Mouse (Mus musculus) embryonic facial prominence, embryonic 12.5 days (tissue): ENCODE results near the gene Hs3st5. TPM values are rescaled to one million over a fixed set of nuclear protein-coding genes. Genes with fewer than 3 reads are reported as not detected.

Experiments used
- ATAC-seq: fragments of 200-750 bp; cut with Nextera tagmentation; 2 replicates; pipeline ENCODE4 v1.8.0; 2017; ENCODE audit not compliant: insufficient number of reproducible peaks, insufficient read depth, low FRiP score, low TSS enrichment
- H3K27ac ChIP-seq: fragments of 300-500 bp; sonication (generic); 2 replicates; pipeline ENCODE4 v1.5.1; 2016; ENCODE audit warnings: mild to moderate bottlenecking
- H3K27me3 ChIP-seq: fragments of 300-500 bp; sonication (generic); 2 replicates; pipeline ENCODE4 v1.6.1; 2016; ENCODE audit warnings: mild to moderate bottlenecking, moderate library complexity
- H3K36me3 ChIP-seq: fragments of 300-500 bp; sonication (generic); 2 replicates; pipeline ENCODE4 v1.6.1; 2016; ENCODE audit warnings: mild to moderate bottlenecking
- H3K4me1 ChIP-seq: fragments of 300-500 bp; sonication (generic); 2 replicates; pipeline ENCODE4 v1.6.1; 2016
- H3K4me2 ChIP-seq: fragments of 300-500 bp; sonication (generic); replicated peaks from 2 replicates; pipeline ENCODE4 v1.6.1; 2016; ENCODE audit warnings: mild to moderate bottlenecking, moderate library complexity
- H3K4me3 ChIP-seq: fragments of 300-500 bp; sonication (generic); 2 replicates; pipeline ENCODE4 v1.5.1; 2016; ENCODE audit warnings: mild to moderate bottlenecking
- H3K9ac ChIP-seq: fragments of 300-500 bp; sonication (generic); 2 replicates; pipeline ENCODE4 v1.6.1; 2016; ENCODE audit warnings: mild to moderate bottlenecking, moderate library complexity
- H3K9me3 ChIP-seq: fragments of 300-500 bp; sonication (generic); 2 replicates; pipeline ENCODE4 v1.6.1; 2016; ENCODE audit warnings: mild to moderate bottlenecking, moderate library complexity
- WGBS: fragments of 180-500 bp; shearing (Covaris S2); methylation state at CpG from one replicate; pipeline ENCODE4 v1.1.7; 2016; 5-methylcytosine and 5-hydroxymethylcytosine counted together
- polyA plus RNA-seq: library from polyadenylated mRNA; unstranded; fragments of >200 nt; fragmentation: Nextera tagmentation; extraction: Ambion mirVana; gene quantifications from 2 replicates; pipeline ENCODE4 v1.2.1, GENCODE M21; 2016

Gene Hs3st5
- polyA plus RNA-seq, 1 experiment from 2014 or later = 7.2 TPM

GRCm38 (mm10) chr10:36750021-36750420 lies 243.4 kb downstream of the Hs3st5 start:
- 71% methylated on average over 1 of the region's 1 CpGs for WGBS

GRCm38 (mm10) chr10:36754471-36754870 lies 247.9 kb downstream of the Hs3st5 start:
- Histone ChIP-seq H3K27ac (no peak overlapping the region), H3K9me3 (no peaks in the 10 kb centered on the region), H3K4me3 (no peak overlapping the region), H3K4me2 (no peak overlapping the region), H3K36me3 (no peaks in the 10 kb centered on the region), H3K9ac (no peak overlapping the region), H3K4me1 (no peaks in the 10 kb centered on the region), H3K27me3 (no peaks in the 10 kb centered on the region)
- 48% methylated on average over 1 of the region's 1 CpGs for WGBS
- no peak for ATAC-seq

More at GRCm38 (mm10) chr10:36750021-36750420, 243.4 kb downstream of the Hs3st5 start:
- Histone ChIP-seq H3K36me3 (no peaks in the 10 kb centered on the region), H3K4me3 (no peak overlapping the region), H3K27ac (no peak overlapping the region), H3K9ac (no peak overlapping the region), H3K4me2 (no peak overlapping the region), H3K9me3 (no peaks in the 10 kb centered on the region), H3K4me1 (no peaks in the 10 kb centered on the region), H3K27me3 (no peaks in the 10 kb centered on the region)
- no peak for ATAC-seq

- Histone ChIP-seq H3K9ac (no peak overlapping the region), H3K27me3 (no peaks in the 10 kb centered on the region), H3K4me1 (no peaks in the 10 kb centered on the region), H3K36me3 (no peaks in the 10 kb centered on the region), H3K9me3 (no peaks in the 10 kb centered on the region), H3K4me3 (no peak overlapping the region), H3K27ac (no peak overlapping the region), H3K4me2 (no peak overlapping the region)
- no peak for ATAC-seq
These were observed 267.0 kb downstream of the Hs3st5 start for GRCm38 (mm10) chr10:36773595-36773994.

GRCm38 (mm10) chr10:36774898-36775297 lies 268.3 kb downstream of the Hs3st5 start:
- no peaks in the 10 kb centered on the region for H3K27me3 ChIP-seq
- WGBS = 79% methylated on average over 6 of the region's 6 CpGs
- H3K9ac ChIP-seq = no peak overlapping the region
- H3K9me3 ChIP-seq = no peaks in the 10 kb centered on the region
- H3K4me1 ChIP-seq = no peaks in the 10 kb centered on the region
- H3K4me3 ChIP-seq = no peak overlapping the region
- no peaks in the 10 kb centered on the region for H3K36me3 ChIP-seq
- no peak overlapping the region for H3K4me2 ChIP-seq
- H3K27ac ChIP-seq = no peak overlapping the region
- ATAC-seq = no peak

- Histone ChIP-seq H3K36me3 (no peaks in the 10 kb centered on the region), H3K9ac (no peak overlapping the region), H3K9me3 (no peaks in the 10 kb centered on the region), H3K27me3 (no peaks in the 10 kb centered on the region), H3K4me2 (no peak overlapping the region), H3K4me3 (no peak overlapping the region), H3K4me1 (no peaks in the 10 kb centered on the region), H3K27ac (no peak overlapping the region)
- ATAC-seq = no peak
- 63% methylated on average over 1 of the region's 1 CpGs for WGBS
These were observed 275.0 kb downstream of the Hs3st5 start for GRCm38 (mm10) chr10:36781641-36782040.

GRCm38 (mm10) chr10:36786970-36787369 lies 280.4 kb downstream of the Hs3st5 start:
- Histone ChIP-seq H3K4me3 (no peak overlapping the region), H3K4me2 (no peak overlapping the region)

GRCm38 (mm10) chr10:36791771-36792170 lies 285.2 kb downstream of the Hs3st5 start:
- ATAC-seq = no peak
- H3K27ac ChIP-seq = no peak overlapping the region
- WGBS = 29% methylated on average over 2 of the region's 2 CpGs
- H3K36me3 ChIP-seq = no peaks in the 10 kb centered on the region
- H3K4me1 ChIP-seq = no peaks in the 10 kb centered on the region
- no peak overlapping the region for H3K4me2 ChIP-seq
- H3K27me3 ChIP-seq = no peaks in the 10 kb centered on the region
- no peaks in the 10 kb centered on the region for H3K9me3 ChIP-seq
- no peak overlapping the region for H3K9ac ChIP-seq
- no peak overlapping the region for H3K4me3 ChIP-seq

More at GRCm38 (mm10) chr10:36786970-36787369, 280.4 kb downstream of the Hs3st5 start:
- ATAC-seq = no peak
- WGBS = 79% methylated on average over 7 of the region's 7 CpGs
- H3K36me3 ChIP-seq = no peaks in the 10 kb centered on the region
- no peaks in the 10 kb centered on the region for H3K4me1 ChIP-seq
- no peak overlapping the region for H3K9ac ChIP-seq
- H3K27me3 ChIP-seq = no peaks in the 10 kb centered on the region
- no peaks in the 10 kb centered on the region for H3K9me3 ChIP-seq
- no peak overlapping the region for H3K27ac ChIP-seq

GRCm38 (mm10) chr10:36795311-36795710 lies 288.7 kb downstream of the Hs3st5 start:
- H3K36me3 ChIP-seq = no peaks in the 10 kb centered on the region
- H3K4me3 ChIP-seq = no peak overlapping the region
- no peak overlapping the region for H3K27ac ChIP-seq
- no peak for ATAC-seq
- no peaks in the 10 kb centered on the region for H3K9me3 ChIP-seq
- H3K27me3 ChIP-seq = no peaks in the 10 kb centered on the region
- no peaks in the 10 kb centered on the region for H3K4me1 ChIP-seq
- no peak overlapping the region for H3K9ac ChIP-seq
- H3K4me2 ChIP-seq = no peak overlapping the region

- Histone ChIP-seq H3K9me3 (no peaks in the 10 kb centered on the region), H3K9ac (no peak overlapping the region), H3K4me1 (peaks cover 9% of the 10 kb centered on the region; the same call in 1 of the 2 replicates), H3K4me2 (no peak overlapping the region), H3K27ac (no peak overlapping the region), H3K36me3 (no peaks in the 10 kb centered on the region), H3K4me3 (no peak overlapping the region), H3K27me3 (no peaks in the 10 kb centered on the region)
- 10% methylated on average over 2 of the region's 2 CpGs for WGBS
- peak; percentile 71; the same call in 1 of the 2 replicates for ATAC-seq
These were observed 294.4 kb downstream of the Hs3st5 start for GRCm38 (mm10) chr10:36800925-36801482.

- Histone ChIP-seq H3K27ac (no peak overlapping the region), H3K4me1 (peaks cover 9% of the 10 kb centered on the region; the same call in 1 of the 2 replicates), H3K27me3 (no peaks in the 10 kb centered on the region), H3K9me3 (no peaks in the 10 kb centered on the region), H3K4me3 (no peak overlapping the region), H3K9ac (no peak overlapping the region), H3K36me3 (no peaks in the 10 kb centered on the region), H3K4me2 (no peak overlapping the region)
- 6% methylated on average over 2 of the region's 2 CpGs for WGBS
- 0 out of 2 replicates have a peak, but pooled peaks have one; percentile 72 for ATAC-seq
These were observed 297.1 kb downstream of the Hs3st5 start for GRCm38 (mm10) chr10:36803705-36804104.

GRCm38 (mm10) chr10:36805265-36805664 lies 298.7 kb downstream of the Hs3st5 start:
- 60% methylated on average over 4 of the region's 4 CpGs for WGBS
- no peaks in the 10 kb centered on the region for H3K27me3 ChIP-seq

GRCm38 (mm10) chr10:36805788-36806187 lies 299.2 kb downstream of the Hs3st5 start:
- H3K4me1 ChIP-seq = peaks cover 9% of the 10 kb centered on the region; the same call in 1 of the 2 replicates
- no peak overlapping the region for H3K9ac ChIP-seq
- no peaks in the 10 kb centered on the region for H3K36me3 ChIP-seq
- H3K27ac ChIP-seq = no peak overlapping the region
- no peak for ATAC-seq
- no peaks in the 10 kb centered on the region for H3K27me3 ChIP-seq
- H3K9me3 ChIP-seq = no peaks in the 10 kb centered on the region
- H3K4me2 ChIP-seq = no peak overlapping the region
- no peak overlapping the region for H3K4me3 ChIP-seq
- 67% methylated on average over 5 of the region's 5 CpGs for WGBS

More at GRCm38 (mm10) chr10:36805265-36805664, 298.7 kb downstream of the Hs3st5 start:
- H3K4me3 ChIP-seq = no peak overlapping the region
- H3K9ac ChIP-seq = no peak overlapping the region
- no peak overlapping the region for H3K4me2 ChIP-seq
- no peaks in the 10 kb centered on the region for H3K36me3 ChIP-seq
- H3K4me1 ChIP-seq = peaks cover 9% of the 10 kb centered on the region; the same call in 1 of the 2 replicates
- no peaks in the 10 kb centered on the region for H3K9me3 ChIP-seq
- no peak overlapping the region for H3K27ac ChIP-seq
- no peak for ATAC-seq
